Mouse (Mus musculus): ENCODE data around the gene Stam. TPM values are rescaled to one million over a fixed set of nuclear protein-coding genes. Genes with fewer than 3 reads are reported as not detected.

Gene Stam
- polyA plus RNA-seq, 1 experiment from 2014 or later = 72.4 TPM

DNA sequence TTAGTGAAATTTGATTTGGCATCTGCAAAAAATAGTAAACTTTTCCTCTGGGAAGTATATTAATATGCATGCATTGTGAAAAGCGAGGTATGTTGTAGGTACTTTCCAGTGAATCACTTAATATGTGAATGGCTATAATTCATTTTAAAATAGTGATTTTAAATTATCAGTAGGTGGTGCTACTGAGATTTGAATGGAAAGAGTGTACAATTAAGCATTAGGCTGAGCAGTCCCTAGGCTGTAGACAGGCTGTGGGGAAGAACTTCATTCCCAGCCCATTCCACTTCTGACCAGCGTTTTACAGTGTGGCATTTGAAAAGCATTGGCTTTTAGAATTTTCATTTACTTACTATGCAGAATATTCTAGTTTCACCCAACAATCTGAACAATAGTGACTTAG lies 85.9 kb downstream of the Stam start:
- H3K9me3 ChIP-seq = no peaks in the 10 kb centered on the region
- no peak overlapping the region for H3K4me3 ChIP-seq (replicated peaks)
- no peak overlapping the region for H3K27ac ChIP-seq
- 87% methylated on average over 2 of the region's 2 CpGs for WGBS
- no peaks in the 10 kb centered on the region for H3K27me3 ChIP-seq
- H3K4me2 ChIP-seq = no peak overlapping the region
- ATAC-seq (ENCODE audit: insufficient number of reproducible peaks, insufficient read depth, low FRiP score, low TSS enrichment, low read depth) = no peak
- peaks cover 6% of the 10 kb centered on the region; the same call in 1 of the 2 replicates for H3K36me3 ChIP-seq
- H3K9ac ChIP-seq (replicated peaks) = no peak overlapping the region
- no peaks in the 10 kb centered on the region for H3K4me1 ChIP-seq (replicated peaks)

DNA sequence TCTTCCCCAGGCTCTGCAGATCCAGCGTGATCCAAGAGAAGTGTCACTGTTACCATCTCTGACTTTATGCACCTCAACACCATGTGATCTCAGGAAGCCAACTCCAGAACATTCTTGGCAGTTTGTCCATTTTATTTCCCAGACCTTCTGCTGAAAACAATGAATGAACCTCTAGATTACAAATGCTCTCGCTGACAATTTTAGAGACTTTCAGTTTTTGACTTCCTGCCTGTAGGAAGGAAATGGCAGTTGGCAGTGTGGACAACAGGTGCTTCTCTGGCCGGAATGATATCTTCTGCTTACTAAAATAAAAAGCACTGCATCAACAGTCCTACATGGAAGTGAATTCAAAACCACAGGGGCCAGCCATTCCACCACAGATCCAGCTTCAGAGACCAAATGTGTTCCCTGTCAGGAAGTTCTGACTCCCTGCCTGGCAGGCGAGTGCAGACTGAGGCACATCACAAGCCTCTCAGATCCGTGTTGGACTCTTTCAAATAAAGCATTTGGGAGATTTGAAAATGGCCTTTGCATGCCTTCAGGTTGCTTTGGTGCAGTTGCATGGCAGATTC lies 90.6 kb downstream of the Stam start:
- no peak for ATAC-seq (ENCODE audit: insufficient number of reproducible peaks, insufficient read depth, low FRiP score, low TSS enrichment, low read depth)

DNA sequence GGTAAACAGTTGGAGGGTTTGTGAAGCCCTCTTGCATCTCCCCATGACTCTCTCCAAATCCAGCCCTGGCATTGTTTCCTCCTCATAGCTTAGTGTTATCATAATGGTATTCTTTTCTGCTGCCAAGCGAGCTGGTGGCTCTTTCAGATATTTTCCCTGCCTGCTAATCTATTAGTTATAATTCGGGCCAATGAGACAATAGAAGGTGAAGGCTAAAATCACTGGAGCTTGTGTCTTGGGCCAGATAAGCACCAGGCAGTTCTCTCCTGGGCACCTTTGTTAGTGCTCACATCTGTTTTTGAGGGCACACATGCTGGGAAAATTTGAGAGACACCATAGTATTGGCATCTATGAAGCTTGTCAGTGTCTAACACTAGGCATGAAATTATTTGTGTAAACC lies 91.2 kb downstream of the Stam start:
- Histone ChIP-seq H3K4me3 (replicated peaks) (no peak overlapping the region), H3K27me3 (no peaks in the 10 kb centered on the region), H3K27ac (no peak overlapping the region), H3K36me3 (no peaks in the 10 kb centered on the region), H3K4me1 (replicated peaks) (no peaks in the 10 kb centered on the region), H3K9me3 (no peaks in the 10 kb centered on the region), H3K9ac (replicated peaks) (no peak overlapping the region), H3K4me2 (no peak overlapping the region)
- 83% methylated on average over 2 of the region's 2 CpGs for WGBS
- ATAC-seq (ENCODE audit: insufficient number of reproducible peaks, insufficient read depth, low FRiP score, low TSS enrichment, low read depth) = no peak

More for the DNA sequence above, 90.6 kb downstream of the Stam start:
- Histone ChIP-seq H3K4me3 (replicated peaks) (no peak overlapping the region), H3K4me2 (no peak overlapping the region), H3K9ac (replicated peaks) (no peak overlapping the region), H3K27me3 (no peaks in the 10 kb centered on the region), H3K36me3 (no peaks in the 10 kb centered on the region), H3K27ac (no peak overlapping the region), H3K9me3 (no peaks in the 10 kb centered on the region), H3K4me1 (replicated peaks) (no peaks in the 10 kb centered on the region)
- WGBS = 71% methylated on average over 5 of the region's 5 CpGs

GRCm38 (mm10) chr2:14165618-14166344 lies 91.9 kb downstream of the Stam start:
- Histone ChIP-seq H3K9ac (replicated peaks) (no peak overlapping the region), H3K4me3 (replicated peaks) (no peak overlapping the region), H3K4me1 (replicated peaks) (no peaks in the 10 kb centered on the region), H3K9me3 (no peaks in the 10 kb centered on the region), H3K4me2 (no peak overlapping the region), H3K27me3 (no peaks in the 10 kb centered on the region), H3K27ac (0 out of 2 replicates have a peak overlapping the region, but pooled peaks have one; percentile 29), H3K36me3 (no peaks in the 10 kb centered on the region)
- 79% methylated on average over 3 of the region's 3 CpGs for WGBS
- no peak for ATAC-seq (ENCODE audit: insufficient number of reproducible peaks, insufficient read depth, low FRiP score, low TSS enrichment, low read depth)

- H3K27me3 ChIP-seq = no peaks in the 10 kb centered on the region
- no peak overlapping the region for H3K4me2 ChIP-seq
- H3K36me3 ChIP-seq = no peaks in the 10 kb centered on the region
- no peaks in the 10 kb centered on the region for H3K9me3 ChIP-seq
- H3K4me1 ChIP-seq (replicated peaks) = no peaks in the 10 kb centered on the region
- H3K4me3 ChIP-seq (replicated peaks) = no peak overlapping the region
- no peak for ATAC-seq (ENCODE audit: insufficient number of reproducible peaks, insufficient read depth, low FRiP score, low TSS enrichment, low read depth)
- no peak overlapping the region for H3K9ac ChIP-seq (replicated peaks)
- no peak overlapping the region for H3K27ac ChIP-seq
Measured at GRCm38 (mm10) chr2:14167721-14168120, 93.8 kb downstream of the Stam start.

DNA sequence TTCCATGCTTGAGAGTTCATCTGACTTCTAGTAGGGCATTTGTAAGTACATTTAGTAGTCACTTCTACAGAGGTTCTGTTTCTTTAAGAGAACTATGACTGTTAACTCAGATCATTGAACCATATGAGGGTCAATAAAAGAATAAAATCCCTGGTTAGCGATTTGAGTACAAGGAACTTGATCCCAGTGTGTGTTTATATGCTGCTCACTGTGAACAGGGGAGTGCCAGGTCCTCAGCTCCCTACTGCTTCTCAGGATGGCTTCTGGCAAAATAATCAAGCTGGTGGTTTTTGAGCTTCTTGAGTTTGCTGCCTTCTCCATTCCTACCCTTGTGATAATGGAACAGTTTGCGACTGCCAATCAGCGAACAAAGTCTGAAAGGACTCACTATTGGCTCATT lies 100.4 kb downstream of the Stam start, which contains the start of gene Tmem236:
Tmem236 (plus strand) TSS at position 190 of the 400 bp plus-strand sequence.
- H3K9me3 ChIP-seq = no peaks in the 10 kb centered on the region
- no peak for ATAC-seq (ENCODE audit: insufficient number of reproducible peaks, insufficient read depth, low FRiP score, low TSS enrichment, low read depth)
- no peak within 1 kb of the TSS for H3K9ac ChIP-seq (replicated peaks)
- no peak within 1 kb of the TSS for H3K27ac ChIP-seq
- no peak within 1 kb of the TSS for H3K4me2 ChIP-seq
- WGBS = 63% methylated on average over 3 of the region's 3 CpGs
- H3K4me1 ChIP-seq (replicated peaks) = no peaks in the 10 kb centered on the region
- H3K27me3 ChIP-seq = no peaks in the 10 kb centered on the region
- H3K36me3 ChIP-seq = no peaks in the 10 kb centered on the region
- no peak within 1 kb of the TSS for H3K4me3 ChIP-seq (replicated peaks)

- WGBS = 79% methylated on average over 2 of the region's 2 CpGs
- no peak for ATAC-seq (ENCODE audit: insufficient number of reproducible peaks, insufficient read depth, low FRiP score, low TSS enrichment, low read depth)
- no peak overlapping the region for H3K9ac ChIP-seq (replicated peaks)
Measured at GRCm38 (mm10) chr2:14176460-14177193, 102.7 kb downstream of the Stam start.

GRCm38 (mm10) chr2:14184375-14184774 lies 110.5 kb downstream of the Stam start:
- Histone ChIP-seq H3K27ac (no peak overlapping the region), H3K9ac (replicated peaks) (no peak overlapping the region), H3K4me2 (no peak overlapping the region), H3K4me3 (replicated peaks) (no peak overlapping the region), H3K4me1 (replicated peaks) (no peaks in the 10 kb centered on the region), H3K9me3 (no peaks in the 10 kb centered on the region), H3K36me3 (no peaks in the 10 kb centered on the region), H3K27me3 (no peaks in the 10 kb centered on the region)
- no peak for ATAC-seq (ENCODE audit: insufficient number of reproducible peaks, insufficient read depth, low FRiP score, low TSS enrichment, low read depth)

More at GRCm38 (mm10) chr2:14176460-14177193, 102.7 kb downstream of the Stam start:
- Histone ChIP-seq H3K9me3 (no peaks in the 10 kb centered on the region), H3K4me1 (replicated peaks) (no peaks in the 10 kb centered on the region), H3K27me3 (no peaks in the 10 kb centered on the region), H3K4me2 (no peak overlapping the region), H3K27ac (no peak overlapping the region), H3K4me3 (replicated peaks) (no peak overlapping the region), H3K36me3 (no peaks in the 10 kb centered on the region)

DNA sequence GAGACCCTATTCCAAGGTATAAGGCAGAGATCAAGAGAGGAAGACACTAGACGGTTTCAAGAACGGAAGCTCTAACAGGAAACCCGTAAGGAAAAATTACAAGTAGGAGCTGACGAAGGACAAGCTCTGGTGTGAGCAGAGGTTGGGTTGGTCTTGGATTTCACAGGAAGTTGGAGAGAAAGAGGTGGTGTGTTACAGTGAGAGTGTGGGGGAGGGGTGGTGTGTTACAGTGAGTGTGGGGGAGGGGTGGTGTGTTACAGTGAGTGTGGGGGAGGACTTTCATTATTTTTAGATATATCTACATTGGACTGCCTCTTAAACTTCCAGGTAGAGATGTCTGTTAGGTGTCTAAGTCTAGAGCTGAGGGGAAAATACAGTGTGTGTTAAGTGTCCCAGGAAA lies 116.8 kb downstream of the Stam start:
- Histone ChIP-seq H3K27ac (no peak overlapping the region), H3K4me2 (no peak overlapping the region), H3K36me3 (no peaks in the 10 kb centered on the region), H3K9me3 (no peaks in the 10 kb centered on the region), H3K27me3 (no peaks in the 10 kb centered on the region), H3K4me1 (replicated peaks) (peaks cover 5% of the 10 kb centered on the region; the same call in 1 of the 2 replicates), H3K9ac (replicated peaks) (no peak overlapping the region), H3K4me3 (replicated peaks) (no peak overlapping the region)
- 65% methylated on average over 4 of the region's 4 CpGs for WGBS
- ATAC-seq (ENCODE audit: insufficient number of reproducible peaks, insufficient read depth, low FRiP score, low TSS enrichment, low read depth) = no peak

DNA sequence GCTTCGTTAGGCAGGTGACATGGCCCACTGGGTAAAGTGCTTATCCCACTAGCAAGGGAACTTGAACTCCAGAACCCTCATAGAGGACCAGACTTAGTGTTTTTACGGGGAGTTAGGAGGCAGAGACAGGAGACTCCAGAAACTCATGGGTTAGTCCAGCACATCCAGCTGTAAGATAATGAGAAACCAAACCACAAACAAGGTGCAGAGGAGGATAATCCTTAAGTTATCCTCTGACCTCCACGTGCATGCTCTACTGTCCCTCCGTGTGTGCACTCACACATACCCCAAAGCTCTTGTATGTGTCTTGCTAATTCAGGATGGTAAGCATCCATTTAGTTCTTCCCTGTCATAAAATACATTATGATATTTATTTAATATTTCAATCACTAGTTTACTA lies 117.7 kb downstream of the Stam start:
- no peak for ATAC-seq (ENCODE audit: insufficient number of reproducible peaks, insufficient read depth, low FRiP score, low TSS enrichment, low read depth)
- H3K4me3 ChIP-seq (replicated peaks) = no peak overlapping the region
- no peaks in the 10 kb centered on the region for H3K27me3 ChIP-seq
- H3K4me2 ChIP-seq = no peak overlapping the region
- no peak overlapping the region for H3K27ac ChIP-seq
- WGBS = 80% methylated on average over 4 of the region's 4 CpGs
- no peaks in the 10 kb centered on the region for H3K36me3 ChIP-seq
- peaks cover 5% of the 10 kb centered on the region; the same call in 1 of the 2 replicates for H3K4me1 ChIP-seq (replicated peaks)
- H3K9ac ChIP-seq (replicated peaks) = no peak overlapping the region
- H3K9me3 ChIP-seq = no peaks in the 10 kb centered on the region

DNA sequence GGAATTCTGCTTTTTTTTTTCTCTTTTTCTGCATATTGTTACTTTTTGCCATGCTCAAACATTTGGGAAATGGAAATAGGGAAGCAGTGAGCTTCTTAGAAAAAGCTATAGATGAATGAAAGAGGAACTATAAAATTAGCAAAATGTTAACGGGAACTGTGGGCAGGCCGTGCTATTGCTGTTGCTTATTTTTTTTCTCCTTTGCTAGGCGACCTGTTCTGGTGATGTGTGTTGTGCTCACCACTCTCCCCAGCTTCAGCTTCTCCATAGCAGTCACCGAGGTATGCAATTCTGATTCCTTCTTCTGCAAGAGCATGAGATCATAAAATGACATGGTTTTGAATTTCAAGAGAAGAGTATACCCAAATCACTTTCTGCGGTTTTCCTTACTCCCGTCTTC lies 118.1 kb downstream of the Stam start:
- Histone ChIP-seq H3K9ac (replicated peaks) (no peak overlapping the region), H3K27me3 (no peaks in the 10 kb centered on the region), H3K27ac (no peak overlapping the region), H3K4me3 (replicated peaks) (no peak overlapping the region), H3K36me3 (no peaks in the 10 kb centered on the region), H3K9me3 (no peaks in the 10 kb centered on the region), H3K4me1 (replicated peaks) (peaks cover 5% of the 10 kb centered on the region; the same call in 1 of the 2 replicates), H3K4me2 (no peak overlapping the region)
- WGBS = 69% methylated on average over 6 of the region's 6 CpGs
- ATAC-seq (ENCODE audit: insufficient number of reproducible peaks, insufficient read depth, low FRiP score, low TSS enrichment, low read depth) = no peak
